Mouse (Mus musculus) embryonic facial prominence, embryonic 13.5 days (tissue): ENCODE data around the gene Tmprss12. TPM values are rescaled to one million over a fixed set of nuclear protein-coding genes. Genes with fewer than 3 reads are reported as not detected.
"Not testable (repeated sequence)": the region's sequence is repeated elsewhere in the genome, so short reads cannot be mapped to it uniquely, and the experiment has no call there.

Experiments
- ATAC-seq: fragments of 200-750 bp; cut with Nextera tagmentation; 2 replicates; pipeline ENCODE4 v1.8.0; 2017; ENCODE audit warnings: low read depth; ENCODE audit not compliant: insufficient number of reproducible peaks, insufficient read depth, low FRiP score, low TSS enrichment
- H3K27ac ChIP-seq: fragments of 300-500 bp; sonication (generic); 2 replicates; pipeline ENCODE4 v1.5.1; 2015; ENCODE audit warnings: moderate library complexity, mild to moderate bottlenecking, inconsistent platforms
- H3K27me3 ChIP-seq: fragments of 300-500 bp; sonication (generic); 2 replicates; pipeline ENCODE4 v1.6.1; 2015; ENCODE audit warnings: mild to moderate bottlenecking, inconsistent platforms
- H3K36me3 ChIP-seq: fragments of 300-500 bp; sonication (generic); 2 replicates; pipeline ENCODE4 v1.6.1; 2015; ENCODE audit warnings: mild to moderate bottlenecking, inconsistent platforms
- H3K4me1 ChIP-seq: fragments of 300-500 bp; sonication (generic); 2 replicates; pipeline ENCODE4 v1.6.1; 2015; ENCODE audit warnings: inconsistent platforms
- H3K4me2 ChIP-seq: fragments of 300-500 bp; sonication (generic); 2 replicates; pipeline ENCODE4 v1.6.1; 2015; ENCODE audit warnings: moderate library complexity, mild to moderate bottlenecking, inconsistent platforms
- H3K4me3 ChIP-seq: fragments of 300-500 bp; sonication (generic); 2 replicates; pipeline ENCODE4 v1.5.1; 2015; ENCODE audit warnings: mild to moderate bottlenecking, inconsistent platforms
- H3K9ac ChIP-seq: fragments of 300-500 bp; sonication (generic); 2 replicates; pipeline ENCODE4 v1.6.1; 2015; ENCODE audit warnings: mild to moderate bottlenecking, inconsistent platforms
- H3K9me3 ChIP-seq: fragments of 300-500 bp; sonication (generic); 2 replicates; pipeline ENCODE4 v1.6.1; 2016; ENCODE audit warnings: inconsistent platforms
- WGBS: fragments of 180-500 bp; shearing (Covaris S2); methylation state at CpG from one replicate; pipeline ENCODE4 v1.1.7; 2015; ENCODE audit warnings: mixed read lengths; 5-methylcytosine and 5-hydroxymethylcytosine counted together
- polyA plus RNA-seq: library from polyadenylated mRNA; unstranded; fragments of >200 nt; fragmentation: Nextera tagmentation; extraction: Ambion mirVana; gene quantifications from 2 replicates; pipeline ENCODE4 v1.2.1, GENCODE M21; 2015

Gene Tmprss12
- polyA plus RNA-seq, 1 experiment from 2014 or later, result not detected

GRCm38 (mm10) chr15:100277586-100277985, 3.1 kb upstream of the Tmprss12 start:
- no peaks in the 10 kb centered on the region for H3K27me3 ChIP-seq
- no peak overlapping the region for H3K9ac ChIP-seq
- H3K4me1 ChIP-seq, result no peaks in the 10 kb centered on the region
- H3K27ac ChIP-seq, result no peak overlapping the region
- no peaks in the 10 kb centered on the region for H3K9me3 ChIP-seq
- no peaks in the 10 kb centered on the region for H3K36me3 ChIP-seq
- no peak overlapping the region for H3K4me2 ChIP-seq
- no peak overlapping the region for H3K4me3 ChIP-seq
- WGBS, result 88% methylated on average over 3 of the region's 3 CpGs
- no peak for ATAC-seq

- 90% methylated on average over 6 of the region's 6 CpGs for WGBS
- no peak for ATAC-seq
- H3K9me3 ChIP-seq, result no peaks in the 10 kb centered on the region
- H3K36me3 ChIP-seq, result no peaks in the 10 kb centered on the region
- H3K27me3 ChIP-seq, result no peaks in the 10 kb centered on the region
- no peak overlapping the region for H3K4me2 ChIP-seq
- H3K9ac ChIP-seq, result no peak overlapping the region
- no peak overlapping the region for H3K27ac ChIP-seq
- no peak overlapping the region for H3K4me3 ChIP-seq
- no peaks in the 10 kb centered on the region for H3K4me1 ChIP-seq
Measured at GRCm38 (mm10) chr15:100288980-100289379, 8.3 kb downstream of the Tmprss12 start.

- WGBS, result 73% methylated on average over 5 of the region's 5 CpGs
Measured at GRCm38 (mm10) chr15:100290858-100291257, 10.2 kb downstream of the Tmprss12 start.

GRCm38 (mm10) chr15:100292326-100292725, 11.7 kb downstream of the Tmprss12 start:
- H3K4me2 ChIP-seq, result no peak overlapping the region
- no peak for ATAC-seq
- H3K27ac ChIP-seq, result no peak overlapping the region
- 72% methylated on average over 7 of the region's 7 CpGs for WGBS
- H3K9ac ChIP-seq, result no peak overlapping the region
- H3K4me3 ChIP-seq, result no peak overlapping the region
- no peaks in the 10 kb centered on the region for H3K4me1 ChIP-seq
- no peaks in the 10 kb centered on the region for H3K9me3 ChIP-seq
- no peaks in the 10 kb centered on the region for H3K27me3 ChIP-seq
- H3K36me3 ChIP-seq, result no peaks in the 10 kb centered on the region

More at GRCm38 (mm10) chr15:100290858-100291257, 10.2 kb downstream of the Tmprss12 start:
- no peaks in the 10 kb centered on the region for H3K27me3 ChIP-seq
- no peak overlapping the region for H3K27ac ChIP-seq
- H3K4me2 ChIP-seq, result no peak overlapping the region
- H3K9ac ChIP-seq, result no peak overlapping the region
- no peak overlapping the region for H3K4me3 ChIP-seq
- no peak for ATAC-seq
- H3K4me1 ChIP-seq, result no peaks in the 10 kb centered on the region
- H3K36me3 ChIP-seq, result no peaks in the 10 kb centered on the region
- H3K9me3 ChIP-seq, result no peaks in the 10 kb centered on the region

- H3K36me3 ChIP-seq, result no peaks in the 10 kb centered on the region
- no peak for ATAC-seq
- H3K4me3 ChIP-seq, result no peak overlapping the region
- no peaks in the 10 kb centered on the region for H3K9me3 ChIP-seq
- no peaks in the 10 kb centered on the region for H3K4me1 ChIP-seq
- no peaks in the 10 kb centered on the region for H3K27me3 ChIP-seq
- 92% methylated on average over 5 of the region's 5 CpGs for WGBS
- H3K27ac ChIP-seq, result no peak overlapping the region
- H3K4me2 ChIP-seq, result no peak overlapping the region
- no peak overlapping the region for H3K9ac ChIP-seq
Measured at GRCm38 (mm10) chr15:100297856-100298255, 17.2 kb downstream of the Tmprss12 start.

GRCm38 (mm10) chr15:100300499-100300898, 19.9 kb downstream of the Tmprss12 start:
- no peak for ATAC-seq
- Histone ChIP-seq H3K4me3 (no peak overlapping the region), H3K27ac (no peak overlapping the region), H3K27me3 (no peaks in the 10 kb centered on the region), H3K4me1 (peaks cover 5% of the 10 kb centered on the region; the same call in 1 of the 2 replicates), H3K9ac (no peak overlapping the region), H3K36me3 (no peaks in the 10 kb centered on the region), H3K9me3 (no peaks in the 10 kb centered on the region), H3K4me2 (no peak overlapping the region)
- WGBS, result 79% methylated on average over 6 of the region's 6 CpGs

GRCm38 (mm10) chr15:100301556-100301955, 20.9 kb downstream of the Tmprss12 start:
- Histone ChIP-seq H3K36me3 (no peaks in the 10 kb centered on the region), H3K4me3 (no peak overlapping the region), H3K27ac (no peak overlapping the region), H3K9ac (no peak overlapping the region), H3K4me2 (no peak overlapping the region), H3K9me3 (no peaks in the 10 kb centered on the region), H3K4me1 (peaks cover 8% of the 10 kb centered on the region; the same call in 1 of the 2 replicates), H3K27me3 (no peaks in the 10 kb centered on the region)
- WGBS, result 80% methylated on average over 15 of the region's 15 CpGs
- no peak for ATAC-seq

GRCm38 (mm10) chr15:100303428-100304018, 22.9 kb downstream of the Tmprss12 start:
- Histone ChIP-seq H3K27ac (peak overlapping the region; percentile 78), H3K4me1 (peaks cover 8% of the 10 kb centered on the region; the same call in 1 of the 2 replicates), H3K4me2 (peak overlapping the region; percentile 82), H3K4me3 (peak overlapping the region; percentile 56), H3K27me3 (no peaks in the 10 kb centered on the region), H3K9me3 (no peaks in the 10 kb centered on the region), H3K36me3 (no peaks in the 10 kb centered on the region), H3K9ac (peak overlapping the region; percentile 75)
- ATAC-seq, result no peak
- WGBS, result 49% methylated on average over 8 of the region's 8 CpGs

- Histone ChIP-seq H3K4me2 (peak within 1 kb of the TSS; percentile 82), H3K9me3 (no peaks in the 10 kb centered on the region), H3K27ac (peak within 1 kb of the TSS; percentile 78), H3K9ac (peak within 1 kb of the TSS; percentile 75), H3K27me3 (no peaks in the 10 kb centered on the region), H3K4me1 (peaks cover 8% of the 10 kb centered on the region; the same call in 1 of the 2 replicates), H3K36me3 (no peaks in the 10 kb centered on the region), H3K4me3 (peak within 1 kb of the TSS; percentile 56)
- peak; percentile 60; the same call in 1 of the 2 replicates for ATAC-seq
- 4% methylated on average over 22 of the region's 30 CpGs for WGBS
Measured at GRCm38 (mm10) chr15:100304019-100304991, 23.7 kb downstream of the Tmprss12 start, which contains the start of gene Mettl7a1. Mettl7a1 (plus strand) TSS chr15:100304140.

GRCm38 (mm10) chr15:100306201-100306600, 25.6 kb downstream of the Tmprss12 start:
- WGBS, result 68% methylated on average over 2 of the region's 2 CpGs
- H3K4me2 ChIP-seq, result no peak overlapping the region
- no peaks in the 10 kb centered on the region for H3K9me3 ChIP-seq
- no peak overlapping the region for H3K9ac ChIP-seq
- H3K4me3 ChIP-seq, result no peak overlapping the region
- H3K27ac ChIP-seq, result no peak overlapping the region
- no peaks in the 10 kb centered on the region for H3K27me3 ChIP-seq
- H3K36me3 ChIP-seq, result no peaks in the 10 kb centered on the region
- peaks cover 8% of the 10 kb centered on the region; the same call in 1 of the 2 replicates for H3K4me1 ChIP-seq
- ATAC-seq, result no peak

GRCm38 (mm10) chr15:100307438-100308096, 26.9 kb downstream of the Tmprss12 start:
- H3K4me2 ChIP-seq, H3K27me3 ChIP-seq, H3K9me3 ChIP-seq, H3K9ac ChIP-seq, H3K4me3 ChIP-seq, ATAC-seq, H3K4me1 ChIP-seq, H3K36me3 ChIP-seq, H3K27ac ChIP-seq: not testable (repeated sequence)
- 47% methylated on average over 11 of the region's 11 CpGs for WGBS
